Mouse (Mus musculus) midbrain, postnatal 0 days (tissue): ENCODE results near the gene Nomo1. TPM values are rescaled to one million over a fixed set of nuclear protein-coding genes. Genes with fewer than 3 reads are reported as not detected.

Experiments used
- ATAC-seq: fragments of 200-750 bp; cut with Nextera tagmentation; 2 replicates; pipeline ENCODE4 v1.8.0; 2017; ENCODE audit warnings: moderate number of reproducible peaks, mild to moderate bottlenecking, moderate TSS enrichment, moderate library complexity; ENCODE audit not compliant: low FRiP score
- DNase-seq: peaks from one replicate; pipeline ENCODE4 v3.0.0-alpha.2; 2015; ENCODE audit warnings: low spot score
- H3K27ac ChIP-seq: fragments of 300-500 bp; sonication (generic); 2 replicates; pipeline ENCODE4 v1.5.1; 2014; ENCODE audit warnings: low read depth, mild to moderate bottlenecking, low read length, mixed read lengths
- H3K27me3 ChIP-seq: fragments of 300-500 bp; sonication (generic); 2 replicates; pipeline ENCODE4 v1.6.1; 2014; ENCODE audit warnings: low read length, control low read depth, mixed read lengths; ENCODE audit not compliant: insufficient read depth
- H3K36me3 ChIP-seq: fragments of 300-500 bp; sonication (generic); 2 replicates; pipeline ENCODE4 v1.6.1; 2014; ENCODE audit warnings: low read length, control low read depth, mixed read lengths; ENCODE audit not compliant: insufficient read depth
- H3K4me1 ChIP-seq: fragments of 300-500 bp; sonication (generic); 2 replicates; pipeline ENCODE4 v1.6.1; 2014; ENCODE audit warnings: mild to moderate bottlenecking, control low read depth, antibody characterized with exemption, low read length, mixed read lengths; ENCODE audit not compliant: insufficient read depth
- H3K4me2 ChIP-seq: fragments of 300-500 bp; sonication (generic); 2 replicates; pipeline ENCODE4 v1.6.1; 2014; ENCODE audit warnings: low read depth, mild to moderate bottlenecking, low read length, mixed read lengths; ENCODE audit not compliant: poor library complexity, severe bottlenecking
- H3K4me3 ChIP-seq: fragments of 300-500 bp; sonication (generic); 2 replicates; pipeline ENCODE4 v1.5.1; 2014; ENCODE audit warnings: low read depth, mild to moderate bottlenecking, low read length, moderate library complexity
- H3K9ac ChIP-seq: fragments of 300-500 bp; sonication (generic); replicated peaks from 2 replicates; pipeline ENCODE4 v1.6.1; 2014; ENCODE audit warnings: mild to moderate bottlenecking, low read length, moderate library complexity, mixed read lengths; ENCODE audit not compliant: poor library complexity, severe bottlenecking
- H3K9me3 ChIP-seq: fragments of 300-500 bp; sonication (generic); 2 replicates; pipeline ENCODE4 v1.6.1; 2016; ENCODE audit warnings: low read length, control low read depth
- CTCF ChIP-seq: IDR thresholded peaks from 2 replicates; pipeline ENCODE4 v1.5.1; 2016; ENCODE audit warnings: antibody characterized with exemption, mild to moderate bottlenecking
- WGBS: fragments of 180-500 bp; shearing (Covaris S2); extraction: QIAGEN DNeasy Blood & Tissue Kit; methylation state at CpG from one replicate; pipeline ENCODE4 v1.1.7; 2014; 5-methylcytosine and 5-hydroxymethylcytosine counted together
- polyA plus RNA-seq: library from polyadenylated mRNA; unstranded; fragments of >200 nt; fragmentation: Nextera tagmentation; extraction: Ambion mirVana; gene quantifications from 2 replicates; pipeline ENCODE4 v1.2.1, GENCODE M21; 2015
- total RNA-seq: library from RNA; depleted of rRNA; stranded (reverse); fragments of >200 nt; gene quantifications from 2 replicates; pipeline ENCODE4 v1.2.3, GENCODE M21; 2014

Nomo1 gene
- total and polyA plus RNA-seq, 2 experiments from 2014 or later = 38.7 to 44.2 TPM

GRCm38 (mm10) chr7:46049981-46050380 is 16.5 kb downstream of the Nomo1 start:
- Histone ChIP-seq H3K4me1 (no peaks in the 10 kb centered on the region), H3K4me2 (no peak overlapping the region), H3K27ac (no peak overlapping the region), H3K36me3 (peaks cover 58% of the 10 kb centered on the region), H3K4me3 (no peak overlapping the region), H3K27me3 (no peaks in the 10 kb centered on the region), H3K9ac (no peak overlapping the region), H3K9me3 (no peaks in the 10 kb centered on the region)
- 60% methylated on average over 7 of the region's 7 CpGs for WGBS
- no peak for TF ChIP-seq CTCF
- ATAC-seq (no peak), DNase-seq (peak; percentile 35)

GRCm38 (mm10) chr7:46052161-46052821 is 18.8 kb downstream of the Nomo1 start:
- no peak overlapping the region for H3K4me2 ChIP-seq
- no peaks in the 10 kb centered on the region for H3K27me3 ChIP-seq
- no peak overlapping the region for H3K4me3 ChIP-seq
- H3K9ac ChIP-seq = no peak overlapping the region
- peak; percentile 72 for DNase-seq
- peak; percentile 64 for TF ChIP-seq CTCF
- no peak overlapping the region for H3K27ac ChIP-seq
- no peaks in the 10 kb centered on the region for H3K9me3 ChIP-seq
- WGBS = 83% methylated on average over 4 of the region's 4 CpGs
- H3K4me1 ChIP-seq = no peaks in the 10 kb centered on the region
- peak; percentile 44; the same call in 1 of the 2 replicates for ATAC-seq
- H3K36me3 ChIP-seq = peaks cover 56% of the 10 kb centered on the region

GRCm38 (mm10) chr7:46053566-46053965 is 20.1 kb downstream of the Nomo1 start:
- no peak for ATAC-seq
- Histone ChIP-seq H3K4me3 (no peak overlapping the region), H3K4me1 (no peaks in the 10 kb centered on the region), H3K9ac (no peak overlapping the region), H3K9me3 (no peaks in the 10 kb centered on the region), H3K4me2 (no peak overlapping the region), H3K36me3 (peaks cover 57% of the 10 kb centered on the region), H3K27me3 (no peaks in the 10 kb centered on the region), H3K27ac (no peak overlapping the region)
- no peak for DNase-seq
- TF ChIP-seq CTCF = no peak
- WGBS = 89% methylated on average over 3 of the region's 3 CpGs

- WGBS = 91% methylated on average over 11 of the region's 11 CpGs
- H3K4me3 ChIP-seq = no peak overlapping the region
- ATAC-seq (no peak), DNase-seq (no peak)
- no peaks in the 10 kb centered on the region for H3K9me3 ChIP-seq
- H3K27ac ChIP-seq = no peak overlapping the region
- H3K4me1 ChIP-seq = no peaks in the 10 kb centered on the region
- peaks cover 70% of the 10 kb centered on the region for H3K36me3 ChIP-seq
- H3K4me2 ChIP-seq = no peak overlapping the region
- H3K27me3 ChIP-seq = no peaks in the 10 kb centered on the region
- H3K9ac ChIP-seq = no peak overlapping the region
- TF ChIP-seq CTCF = no peak
These were observed 25.4 kb downstream of the Nomo1 start for GRCm38 (mm10) chr7:46058882-46059281.

- no peak for TF ChIP-seq CTCF
- no peak for ATAC-seq
- Histone ChIP-seq H3K27ac (no peak overlapping the region), H3K9ac (no peak overlapping the region), H3K4me2 (no peak overlapping the region), H3K4me3 (no peak overlapping the region), H3K4me1 (no peaks in the 10 kb centered on the region), H3K9me3 (no peaks in the 10 kb centered on the region), H3K36me3 (peaks cover 55% of the 10 kb centered on the region), H3K27me3 (no peaks in the 10 kb centered on the region)
- DNase-seq = no peak
- 95% methylated on average over 8 of the region's 8 CpGs for WGBS
These were observed 27.2 kb downstream of the Nomo1 start for GRCm38 (mm10) chr7:46060688-46061087.

GRCm38 (mm10) chr7:46061614-46062013 is 28.1 kb downstream of the Nomo1 start:
- Histone ChIP-seq H3K36me3 (peaks cover 63% of the 10 kb centered on the region), H3K9ac (no peak overlapping the region), H3K4me1 (no peaks in the 10 kb centered on the region), H3K4me2 (no peak overlapping the region), H3K27me3 (no peaks in the 10 kb centered on the region), H3K27ac (no peak overlapping the region), H3K9me3 (no peaks in the 10 kb centered on the region), H3K4me3 (no peak overlapping the region)
- 98% methylated on average over 16 of the region's 16 CpGs for WGBS
- no peak for TF ChIP-seq CTCF
- ATAC-seq = no peak
- DNase-seq = no peak
